In the genomic region with DNA sequence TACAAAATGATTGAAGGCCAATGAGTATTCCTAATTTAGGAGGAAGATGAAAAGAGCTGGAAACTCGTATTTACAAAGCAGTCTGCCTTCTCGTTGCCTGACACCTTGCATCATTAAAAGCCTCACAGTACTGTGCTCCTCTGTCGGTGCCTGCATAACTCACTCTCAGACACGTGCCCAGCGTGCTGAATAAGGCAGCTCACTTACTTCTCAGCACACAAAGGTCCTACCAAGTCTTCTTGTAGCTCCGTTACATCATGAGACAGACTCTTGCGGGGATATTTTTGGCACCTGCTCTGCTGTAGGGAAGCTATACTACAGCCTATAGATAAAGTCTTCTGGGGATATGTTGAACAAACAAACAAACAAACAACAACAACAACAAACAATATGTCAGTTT, we compare ENCODE assay signal across 16 mouse cellular contexts.
DNase-seq lines count a peak whose midpoint lies in the region; ATAC-seq lines count a peak whose summit lies in the region.
"Had no signal": no experiment of that assay in that cellular context is flagged by ENCODE, and none has a peak within 500 bp of the region (broad histone marks: within the 10 kb centered on the region; RNA-seq: fewer than 3 reads in every experiment).

No protein-coding gene starts in this region.

- 0 out of 2 replicates have a peak, but pooled peaks cover 5% of the 10 kb centered on the region for H3K4me1 ChIP-seq in kidney, embryonic 15.5 days
- 0 out of 2 replicates have a peak, but pooled peaks cover 3% of the 10 kb centered on the region for H3K4me1 ChIP-seq in forebrain, embryonic 11.5 days (replicated peaks; ENCODE audit: control insufficient read depth, insufficient read depth, low read length)
- H3K4me1 ChIP-seq in hindbrain, embryonic 11.5 days (replicated peaks; ENCODE audit: control insufficient read depth, insufficient read depth, low read length): no peaks in the 10 kb centered on the region
- 0 out of 2 replicates have a peak, but pooled peaks cover 2% of the 10 kb centered on the region for H3K4me1 ChIP-seq in midbrain, embryonic 16.5 days (ENCODE audit: control insufficient read depth, insufficient read depth, low read length)
- H3K4me1 ChIP-seq: heart, embryonic 10.5 days had no signal

- H3K4me3 ChIP-seq in kidney, embryonic 15.5 days (replicated peaks): no peak overlapping the region
- H3K4me3 ChIP-seq in forebrain, embryonic 11.5 days (ENCODE audit: low read depth, low read length): no peak overlapping the region
- H3K4me3 ChIP-seq in hindbrain, embryonic 11.5 days (ENCODE audit: low read depth, low read length): no peak overlapping the region
- H3K4me3 ChIP-seq in midbrain, embryonic 16.5 days (ENCODE audit: low read depth, low read length): no peak overlapping the region
- H3K4me3 ChIP-seq: heart, embryonic 10.5 days had no signal

- H3K27me3 ChIP-seq in kidney, embryonic 15.5 days: no peaks in the 10 kb centered on the region
- H3K27me3 ChIP-seq in forebrain, embryonic 11.5 days (ENCODE audit: control insufficient read depth, insufficient read depth, low read length): no peaks in the 10 kb centered on the region; the same call in 1 of the 2 replicates
- no peaks in the 10 kb centered on the region for H3K27me3 ChIP-seq in hindbrain, embryonic 11.5 days (ENCODE audit: control insufficient read depth, insufficient read depth, low read length)
- H3K27me3 ChIP-seq in midbrain, embryonic 16.5 days (ENCODE audit: control insufficient read depth, insufficient read depth, low read depth, low read length): no peaks in the 10 kb centered on the region

- no peak overlapping the region for H3K9ac ChIP-seq in kidney, embryonic 15.5 days
- no peak overlapping the region for H3K9ac ChIP-seq in forebrain, embryonic 11.5 days (ENCODE audit: low read length)
- no peak overlapping the region for H3K9ac ChIP-seq in hindbrain, embryonic 11.5 days (ENCODE audit: low read depth, low read length)
- no peak overlapping the region for H3K9ac ChIP-seq in midbrain, embryonic 16.5 days (ENCODE audit: low read depth, low read length)
- H3K9ac ChIP-seq: liver, embryonic 14.5 days had no signal

- H3K27ac ChIP-seq in kidney, embryonic 15.5 days: no peak overlapping the region
- no peak overlapping the region for H3K27ac ChIP-seq in forebrain, embryonic 11.5 days (ENCODE audit: low read depth, low read length)
- 0 out of 2 replicates have a peak overlapping the region, but pooled peaks have one; percentile 10 for H3K27ac ChIP-seq in hindbrain, embryonic 11.5 days (ENCODE audit: low read depth, low read length)
- no peak overlapping the region for H3K27ac ChIP-seq in midbrain, embryonic 16.5 days (ENCODE audit: low read length)
- H3K27ac ChIP-seq: heart, embryonic 10.5 days; liver, embryonic 14.5 days had no signal

- peak; percentile 61; the same call in 1 of the 2 replicates for ATAC-seq in kidney, embryonic 15.5 days (replicated peaks; ENCODE audit: low FRiP score)
- peak; percentile 66; the same call in 1 of the 2 replicates for ATAC-seq in forebrain, embryonic 11.5 days (replicated peaks; ENCODE audit: low FRiP score)
- peak; percentile 83 for ATAC-seq in hindbrain, embryonic 11.5 days (ENCODE audit: low FRiP score)
- peak; percentile 70 for ATAC-seq in midbrain, embryonic 16.5 days
- ATAC-seq: activated CD4-positive, CD25-positive, alpha-beta regulatory T cell, adult 4 months had no signal

- no peaks in the 10 kb centered on the region for H3K9me3 ChIP-seq in kidney, embryonic 15.5 days (replicated peaks)
- H3K9me3 ChIP-seq in forebrain, embryonic 11.5 days (ENCODE audit: control insufficient read depth, low read length): no peaks in the 10 kb centered on the region
- H3K9me3 ChIP-seq in hindbrain, embryonic 11.5 days (ENCODE audit: control insufficient read depth, low read length): no peaks in the 10 kb centered on the region
- H3K9me3 ChIP-seq in midbrain, embryonic 16.5 days (replicated peaks; ENCODE audit: control insufficient read depth, low read length, poor library complexity, severe bottlenecking): no peaks in the 10 kb centered on the region
- H3K9me3 ChIP-seq: heart, embryonic 10.5 days had no signal

- 24% methylated on average over 7 of the region's 7 CpGs for whole genome bisulfite sequencing in kidney, embryonic 15.5 days
- WGBS in forebrain, embryonic 11.5 days: 59% methylated on average over 7 of the region's 7 CpGs
- 68% methylated on average over 7 of the region's 7 CpGs for WGBS in hindbrain, embryonic 11.5 days
- 61% methylated on average over 7 of the region's 7 CpGs for WGBS in midbrain, embryonic 16.5 days

- DNase-seq in kidney, adult 9 months: no peak
- DNase-seq in forebrain, embryonic 11.5 days (ENCODE audit: low spot score): no peak
- no peak for DNase-seq in hindbrain, embryonic 11.5 days (ENCODE audit: low spot score)
- no peak for DNase-seq in adrenal gland, adult 2 months
- no peak for DNase-seq in c-Kit-positive CD71-positive TER-119-positive erythroid progenitor cells, embryonic 14.5 days (ENCODE audit: low spot score)
- no peak for DNase-seq in heart, postnatal 4 days
- DNase-seq: cerebellum, adult 2 months; gastrocnemius, postnatal 14 days; heart, postnatal 36 days; kidney, adult 2 months; lung, postnatal 10 days had no signal

- H3K4me2 ChIP-seq in kidney, embryonic 15.5 days: no peak overlapping the region
- H3K4me2 ChIP-seq in forebrain, embryonic 11.5 days (ENCODE audit: low read depth, low read length, severe bottlenecking): no peak overlapping the region
- H3K4me2 ChIP-seq in hindbrain, embryonic 11.5 days (replicated peaks; ENCODE audit: low read depth, low read length): no peak overlapping the region
- no peak overlapping the region for H3K4me2 ChIP-seq in midbrain, embryonic 16.5 days (ENCODE audit: low read length)

- no peaks in the 10 kb centered on the region for H3K36me3 ChIP-seq in kidney, embryonic 15.5 days
- H3K36me3 ChIP-seq in forebrain, embryonic 11.5 days (ENCODE audit: control insufficient read depth, insufficient read depth, low read length): no peaks in the 10 kb centered on the region
- no peaks in the 10 kb centered on the region for H3K36me3 ChIP-seq in hindbrain, embryonic 11.5 days (ENCODE audit: control insufficient read depth, insufficient read depth, low read length)
- no peaks in the 10 kb centered on the region for H3K36me3 ChIP-seq in midbrain, embryonic 16.5 days (ENCODE audit: control insufficient read depth, insufficient read depth, low read length)
- H3K36me3 ChIP-seq: heart, embryonic 10.5 days had no signal
